Mouse (Mus musculus) stomach, embryonic 14.5 days (tissue): ENCODE results near the gene Zfp580. TPM values are rescaled to one million over a fixed set of nuclear protein-coding genes. Genes with fewer than 3 reads are reported as not detected.
A peak's percentile ranks its signal among the peaks of the same experiment; 100 is the strongest.

Experiments
- ATAC-seq: fragments of 200-750 bp; cut with Nextera tagmentation; 2 replicates; pipeline ENCODE4 v1.8.0; 2017; ENCODE audit warnings: low read depth, moderate TSS enrichment; ENCODE audit not compliant: insufficient number of reproducible peaks, insufficient read depth, low FRiP score
- H3K27ac ChIP-seq: fragments of 300-500 bp; sonication (generic); 2 replicates; pipeline ENCODE4 v1.5.1; 2014; ENCODE audit warnings: mild to moderate bottlenecking, low read length, moderate library complexity, mixed read lengths
- H3K27me3 ChIP-seq: fragments of 300-500 bp; sonication (generic); 2 replicates; pipeline ENCODE4 v1.6.1; 2014; ENCODE audit warnings: low read length, control low read depth, mixed read lengths; ENCODE audit not compliant: control insufficient read depth, insufficient read depth
- H3K36me3 ChIP-seq: fragments of 300-500 bp; sonication (generic); 2 replicates; pipeline ENCODE4 v1.6.1; 2014; ENCODE audit warnings: mild to moderate bottlenecking, control low read depth, low read length, moderate library complexity, mixed read lengths; ENCODE audit not compliant: control insufficient read depth, insufficient read depth
- H3K4me1 ChIP-seq: fragments of 300-500 bp; sonication (generic); 2 replicates; pipeline ENCODE4 v1.6.1; 2014; ENCODE audit warnings: low read length, control low read depth, mixed read lengths; ENCODE audit not compliant: control insufficient read depth, insufficient read depth
- H3K4me2 ChIP-seq: fragments of 300-500 bp; sonication (generic); replicated peaks from 2 replicates; pipeline ENCODE4 v1.6.1; 2014; ENCODE audit warnings: low read depth, low read length, control low read depth
- H3K4me3 ChIP-seq: fragments of 300-500 bp; sonication (generic); 2 replicates; pipeline ENCODE4 v1.5.1; 2014; ENCODE audit warnings: low read depth, low read length, control low read depth
- H3K9ac ChIP-seq: fragments of 300-500 bp; sonication (generic); replicated peaks from 2 replicates; pipeline ENCODE4 v1.6.1; 2014; ENCODE audit warnings: low read depth, mild to moderate bottlenecking, control low read depth, low read length, moderate library complexity, mixed read lengths
- H3K9me3 ChIP-seq: fragments of 300-500 bp; sonication (generic); 2 replicates; pipeline ENCODE4 v1.6.1; 2016; ENCODE audit warnings: low read depth, low read length, control low read depth; ENCODE audit not compliant: control insufficient read depth
- WGBS: fragments of 180-500 bp; shearing (Covaris S2); extraction: QIAGEN DNeasy Blood & Tissue Kit; methylation state at CpG from one replicate; pipeline ENCODE4 v1.1.7; 2014; 5-methylcytosine and 5-hydroxymethylcytosine counted together
- polyA plus RNA-seq: library from polyadenylated mRNA; unstranded; fragments of >200 nt; fragmentation: Nextera tagmentation; extraction: Ambion mirVana; gene quantifications from 2 replicates; pipeline ENCODE4 v1.2.1, GENCODE M21; 2014

The Zfp580 gene
- polyA plus RNA-seq, 1 experiment from 2014 or later, result 44.1 TPM

DNA sequence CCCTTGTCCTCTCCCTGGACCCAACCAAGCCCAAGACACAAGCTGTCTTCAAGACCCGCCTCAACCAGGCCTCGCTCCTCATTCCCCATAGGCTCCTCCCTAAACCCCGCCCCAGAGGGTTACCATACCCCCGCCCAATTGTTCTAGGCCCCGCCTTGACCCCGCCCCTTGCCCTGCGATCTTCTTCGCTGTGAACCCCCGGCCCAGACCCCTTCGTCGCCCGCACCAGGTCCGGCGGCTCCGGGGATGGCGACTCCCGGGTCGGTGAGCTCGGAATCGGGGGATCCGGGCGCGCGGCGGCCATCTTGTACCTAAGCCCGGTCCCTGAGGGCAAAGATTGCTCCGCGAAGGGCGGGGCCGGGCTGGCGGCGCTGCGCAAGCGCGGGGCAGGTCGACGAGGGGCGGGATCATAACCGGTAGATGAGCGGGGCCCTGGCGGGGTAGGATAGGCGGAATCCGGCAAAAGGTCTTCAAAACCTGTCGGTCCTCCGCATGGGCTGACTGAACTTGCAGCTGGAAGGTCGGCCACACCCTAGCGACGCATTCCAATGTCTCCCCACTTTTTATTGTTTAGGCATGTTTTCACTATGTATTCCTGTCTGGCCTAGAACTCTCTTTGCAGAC, 13.1 kb upstream of the Zfp580 start, which contains the start of gene Zfp784:
Gene Zfp784, minus strand, starts transcription at position 338 of the 624 bp plus-strand sequence.
- H3K4me1 ChIP-seq, result no peaks in the 10 kb centered on the region
- under 1% methylated on average over 48 of the region's 48 CpGs for WGBS
- ATAC-seq, result peak; percentile 96
- H3K4me3 ChIP-seq, result peak within 1 kb of the TSS; percentile 57
- H3K36me3 ChIP-seq, result peaks cover 21% of the 10 kb centered on the region
- no peaks in the 10 kb centered on the region for H3K27me3 ChIP-seq
- peak within 1 kb of the TSS; percentile 95 for H3K27ac ChIP-seq
- H3K4me2 ChIP-seq, result peak within 1 kb of the TSS; percentile 44
- H3K9me3 ChIP-seq, result no peaks in the 10 kb centered on the region; the same call in 1 of the 2 replicates
- peak within 1 kb of the TSS; percentile 63 for H3K9ac ChIP-seq

DNA sequence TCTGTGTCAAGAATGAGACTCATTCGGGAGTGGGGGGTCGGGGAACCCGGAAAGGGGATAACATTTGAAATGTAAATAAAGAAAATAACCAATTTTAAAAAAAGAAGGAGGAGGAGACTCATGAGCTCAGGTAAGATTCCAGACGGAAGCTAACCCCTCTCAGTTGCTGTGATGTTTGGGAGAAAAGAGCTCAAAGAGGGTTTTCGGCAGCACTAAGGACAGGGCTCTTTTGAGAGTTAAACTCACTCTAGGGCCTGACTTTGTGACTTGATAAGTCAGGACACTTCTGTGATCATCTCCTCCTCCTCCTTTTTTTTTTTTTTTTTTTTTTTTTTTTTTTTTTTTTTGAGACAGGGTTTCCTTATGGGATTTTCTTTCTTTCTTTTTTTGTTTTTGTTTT, 12.4 kb upstream of the Zfp580 start:
- no peaks in the 10 kb centered on the region for H3K27me3 ChIP-seq
- no peak for ATAC-seq
- H3K27ac ChIP-seq, result peak overlapping the region; percentile 95; the same call in 1 of the 2 replicates
- H3K36me3 ChIP-seq, result peaks cover 15% of the 10 kb centered on the region; the same call in 1 of the 2 replicates
- WGBS, result 29% methylated on average over 5 of the region's 5 CpGs
- no peaks in the 10 kb centered on the region for H3K4me1 ChIP-seq
- peak overlapping the region; percentile 63; the same call in 1 of the 2 replicates for H3K9ac ChIP-seq
- H3K4me2 ChIP-seq, result peak overlapping the region; percentile 44
- peak overlapping the region; percentile 57 for H3K4me3 ChIP-seq
- H3K9me3 ChIP-seq, result no peaks in the 10 kb centered on the region; the same call in 1 of the 2 replicates

DNA sequence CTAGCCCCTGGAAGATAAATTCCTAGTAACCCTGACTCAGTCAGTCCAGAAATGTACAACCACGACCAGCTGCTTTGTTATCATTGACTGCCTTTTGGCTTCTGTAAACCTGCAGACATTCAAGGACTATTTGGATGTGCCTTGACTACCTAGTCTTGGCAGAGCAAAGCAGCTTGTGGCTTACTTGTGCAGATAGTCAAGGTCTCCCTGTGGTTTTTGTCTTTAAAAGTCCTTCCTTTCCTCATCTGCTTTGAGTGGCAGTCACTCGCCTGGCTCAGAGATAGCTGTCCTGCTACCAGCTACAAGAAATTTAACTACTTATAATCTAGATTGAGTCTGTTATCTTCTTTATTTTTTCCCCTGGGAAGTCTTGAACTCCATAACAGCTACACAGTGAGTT, 6.4 kb upstream of the Zfp580 start:
- no peak for ATAC-seq
- Histone ChIP-seq H3K27ac (no peak overlapping the region), H3K27me3 (no peaks in the 10 kb centered on the region), H3K4me3 (no peak overlapping the region), H3K4me2 (no peak overlapping the region), H3K9me3 (no peaks in the 10 kb centered on the region), H3K4me1 (no peaks in the 10 kb centered on the region), H3K36me3 (no peaks in the 10 kb centered on the region), H3K9ac (no peak overlapping the region)
- WGBS, result 77% methylated on average over 2 of the region's 2 CpGs

- WGBS, result 75% methylated on average over 2 of the region's 2 CpGs
- Histone ChIP-seq H3K27ac (no peak overlapping the region), H3K36me3 (no peaks in the 10 kb centered on the region), H3K27me3 (no peaks in the 10 kb centered on the region), H3K4me1 (no peaks in the 10 kb centered on the region), H3K4me2 (no peak overlapping the region), H3K9me3 (no peaks in the 10 kb centered on the region), H3K4me3 (no peak overlapping the region), H3K9ac (no peak overlapping the region)
- ATAC-seq, result no peak
Observed at GRCm38 (mm10) chr7:5046112-5046511, 5.2 kb upstream of the Zfp580 start.

DNA sequence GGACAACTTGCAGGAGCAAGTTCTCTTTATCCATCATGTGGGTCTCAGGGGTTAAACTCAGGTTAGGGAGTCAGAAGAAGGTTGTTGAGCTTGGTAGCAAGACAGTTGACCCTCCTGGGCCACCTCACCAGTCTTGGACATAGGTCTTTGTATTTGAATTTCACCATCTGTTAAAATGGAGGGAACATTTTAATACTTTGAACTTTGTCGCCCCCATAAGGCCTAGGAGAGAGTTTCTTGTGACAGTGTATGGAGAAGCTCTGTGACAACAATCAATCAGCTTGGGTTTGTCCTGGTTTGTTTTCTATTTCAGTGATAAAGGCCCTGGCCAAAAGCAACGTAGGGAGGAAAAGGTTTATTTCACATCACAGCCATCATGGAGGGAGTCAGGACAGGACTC, 4.0 kb upstream of the Zfp580 start:
- Histone ChIP-seq H3K36me3 (no peaks in the 10 kb centered on the region), H3K4me2 (no peak overlapping the region), H3K9me3 (no peaks in the 10 kb centered on the region), H3K4me3 (no peak overlapping the region), H3K9ac (no peak overlapping the region), H3K4me1 (no peaks in the 10 kb centered on the region; the same call in 1 of the 2 replicates), H3K27ac (no peak overlapping the region), H3K27me3 (no peaks in the 10 kb centered on the region)
- ATAC-seq, result no peak
- 25% methylated on average over 2 of the region's 2 CpGs for WGBS

- WGBS, result under 1% methylated on average over 12 of the region's 12 CpGs
- Histone ChIP-seq H3K9me3 (no peaks in the 10 kb centered on the region), H3K27me3 (peaks cover 21% of the 10 kb centered on the region), H3K4me3 (peak overlapping the region; percentile 77), H3K27ac (no peak overlapping the region), H3K36me3 (no peaks in the 10 kb centered on the region), H3K4me1 (peaks cover 16% of the 10 kb centered on the region), H3K9ac (peak overlapping the region; percentile 30; the same call in 1 of the 2 replicates), H3K4me2 (peak overlapping the region; percentile 91)
- no peak for ATAC-seq
Observed at GRCm38 (mm10) chr7:5052438-5052837, 1.1 kb downstream of the Zfp580 start.

DNA sequence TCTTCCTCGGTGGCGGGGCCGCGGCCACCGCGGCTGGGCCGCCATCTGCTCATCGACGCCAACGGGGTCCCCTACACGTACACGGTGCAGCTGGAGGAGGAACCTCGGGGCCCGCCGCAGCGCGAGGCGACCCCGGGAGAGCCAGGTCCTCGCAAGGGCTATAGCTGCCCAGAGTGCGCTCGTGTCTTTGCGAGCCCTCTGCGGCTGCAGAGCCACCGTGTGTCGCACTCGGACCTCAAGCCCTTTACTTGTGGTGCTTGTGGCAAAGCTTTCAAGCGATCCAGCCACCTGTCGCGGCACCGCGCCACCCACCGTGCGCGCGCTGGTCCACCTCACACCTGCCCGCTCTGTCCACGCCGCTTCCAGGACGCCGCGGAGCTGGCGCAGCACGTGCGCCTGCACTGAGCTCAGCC, 1.6 kb downstream of the Zfp580 start:
- no peak for ATAC-seq
- H3K27ac ChIP-seq, result no peak overlapping the region

GRCm38 (mm10) chr7:5053456-5054179, 2.3 kb downstream of the Zfp580 start:
- Histone ChIP-seq H3K36me3 (no peaks in the 10 kb centered on the region), H3K9me3 (no peaks in the 10 kb centered on the region), H3K4me1 (peaks cover 16% of the 10 kb centered on the region), H3K4me2 (peak overlapping the region; percentile 91), H3K9ac (peak overlapping the region; percentile 30; the same call in 1 of the 2 replicates), H3K27ac (no peak overlapping the region), H3K4me3 (peak overlapping the region; percentile 77), H3K27me3 (peaks cover 23% of the 10 kb centered on the region)
- ATAC-seq, result no peak
- 9% methylated on average over 32 of the region's 32 CpGs for WGBS

More for the DNA sequence above, 1.6 kb downstream of the Zfp580 start:
- Histone ChIP-seq H3K9me3 (no peaks in the 10 kb centered on the region), H3K4me2 (peak overlapping the region; percentile 91), H3K27me3 (peaks cover 23% of the 10 kb centered on the region), H3K4me3 (peak overlapping the region; percentile 77), H3K36me3 (no peaks in the 10 kb centered on the region), H3K9ac (peak overlapping the region; percentile 30; the same call in 1 of the 2 replicates), H3K4me1 (peaks cover 16% of the 10 kb centered on the region)
- WGBS, result 4% methylated on average over 45 of the region's 45 CpGs
